ENCODE assay signal across 12 mouse cellular contexts in the genomic region with DNA sequence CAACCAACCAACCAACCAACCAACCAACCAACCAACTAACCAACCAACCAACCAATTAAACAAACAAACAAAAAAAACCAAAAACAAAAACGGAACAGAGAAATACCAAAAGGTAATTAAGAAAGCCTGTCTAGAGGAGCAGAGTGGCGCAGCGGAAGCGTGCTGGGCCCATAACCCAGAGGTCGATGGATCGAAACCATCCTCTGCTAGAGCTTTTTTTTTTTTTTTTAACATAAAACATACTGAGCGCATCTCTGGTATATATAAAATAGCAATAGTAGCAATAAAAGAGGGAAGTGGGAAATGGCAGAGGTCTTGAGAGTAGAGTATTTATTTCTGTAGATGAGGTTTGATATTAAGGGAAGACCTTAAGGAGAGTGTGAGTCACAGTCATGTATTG. TPM values are rescaled to one million over a fixed set of nuclear protein-coding genes. Genes with fewer than 3 reads are reported as not detected.
DNase-seq lines count a peak whose midpoint lies in the region; ATAC-seq and TF ChIP-seq lines count a peak whose summit lies in the region.
"Had no signal": no experiment of that assay in that cellular context is flagged by ENCODE, and none has a peak within 500 bp of the region (broad histone marks: within the 10 kb centered on the region; RNA-seq: fewer than 3 reads in every experiment).

No protein-coding gene starts in this region.

- 0% methylated on average over 7 of the region's 7 CpGs for WGBS in forebrain, embryonic 10.5 days
- 7% methylated on average over 7 of the region's 7 CpGs for WGBS in forebrain, embryonic 13.5 days
- 8% methylated on average over 7 of the region's 7 CpGs for WGBS in neural tube, embryonic 15.5 days
- WGBS in liver, embryonic 11.5 days, result 3% methylated on average over 7 of the region's 7 CpGs
- WGBS in stomach, postnatal 0 days, result 33% methylated on average over 7 of the region's 7 CpGs

- ATAC-seq in forebrain, embryonic 13.5 days, result no peak
- no peak for ATAC-seq in neural tube, embryonic 15.5 days (ENCODE audit: low FRiP score)
- peak; percentile 59 for ATAC-seq in liver, embryonic 11.5 days (replicated peaks; ENCODE audit: low FRiP score)
- ATAC-seq in stomach, postnatal 0 days (ENCODE audit: low FRiP score, low TSS enrichment), result no peak
- ATAC-seq in frontal cortex, adult (ENCODE audit: low TSS enrichment), result no peak

- H3K4me2 ChIP-seq in forebrain, embryonic 13.5 days, result no peak overlapping the region
- no peak overlapping the region for H3K4me2 ChIP-seq in neural tube, embryonic 15.5 days
- peak overlapping the region; percentile 86 for H3K4me2 ChIP-seq in liver, embryonic 11.5 days
- H3K4me2 ChIP-seq in stomach, postnatal 0 days (replicated peaks; ENCODE audit: low read depth), result no peak overlapping the region

- peak overlapping the region; percentile 55 for H3K4me3 ChIP-seq in forebrain, embryonic 10.5 days
- H3K4me3 ChIP-seq in forebrain, embryonic 13.5 days, result no peak overlapping the region
- H3K4me3 ChIP-seq in neural tube, embryonic 15.5 days (replicated peaks), result no peak overlapping the region
- H3K4me3 ChIP-seq in liver, embryonic 11.5 days (ENCODE audit: low read depth, low read length), result peak overlapping the region; percentile 50
- no peak overlapping the region for H3K4me3 ChIP-seq in stomach, postnatal 0 days (ENCODE audit: low read depth, low read length)

- no peak overlapping the region for H3K9ac ChIP-seq in forebrain, embryonic 13.5 days
- no peak overlapping the region for H3K9ac ChIP-seq in neural tube, embryonic 15.5 days (replicated peaks)
- H3K9ac ChIP-seq in liver, embryonic 11.5 days (ENCODE audit: low read depth, low read length), result no peak overlapping the region
- H3K9ac ChIP-seq in stomach, postnatal 0 days (ENCODE audit: low read length), result no peak overlapping the region

- no peak for DNase-seq in forebrain, embryonic 10.5 days (ENCODE audit: extremely low spot score, low spot score)
- DNase-seq in neural tube, embryonic 10.5 days (ENCODE audit: extremely low spot score, low spot score), result peak; percentile 20
- no peak for DNase-seq in liver, embryonic 11.5 days (ENCODE audit: low spot score)
- no peak for DNase-seq in stomach, postnatal 0 days (ENCODE audit: low spot score)
- no peak for DNase-seq in cerebellum, adult 11 months
- DNase-seq: heart, adult 11 months; heart, postnatal 36 days; kidney, postnatal 36 days had no signal

- H3K36me3 ChIP-seq in forebrain, embryonic 10.5 days (replicated peaks), result no peaks in the 10 kb centered on the region
- H3K36me3 ChIP-seq in forebrain, embryonic 13.5 days (ENCODE audit: poor library complexity, severe bottlenecking), result no peaks in the 10 kb centered on the region
- no peaks in the 10 kb centered on the region for H3K36me3 ChIP-seq in neural tube, embryonic 15.5 days
- no peaks in the 10 kb centered on the region for H3K36me3 ChIP-seq in liver, embryonic 11.5 days (ENCODE audit: control insufficient read depth, insufficient read depth, low read length)
- no peaks in the 10 kb centered on the region for H3K36me3 ChIP-seq in stomach, postnatal 0 days (ENCODE audit: control insufficient read depth, insufficient read depth, low read length)

- H3K27me3 ChIP-seq in forebrain, embryonic 10.5 days (ENCODE audit: poor library complexity, severe bottlenecking), result no peaks in the 10 kb centered on the region
- no peaks in the 10 kb centered on the region for H3K27me3 ChIP-seq in forebrain, embryonic 13.5 days
- H3K27me3 ChIP-seq in neural tube, embryonic 15.5 days (replicated peaks), result peaks cover 12% of the 10 kb centered on the region
- H3K27me3 ChIP-seq in liver, embryonic 11.5 days (replicated peaks; ENCODE audit: control insufficient read depth, insufficient read depth, low read length), result no peaks in the 10 kb centered on the region
- no peaks in the 10 kb centered on the region for H3K27me3 ChIP-seq in stomach, postnatal 0 days (ENCODE audit: control insufficient read depth, insufficient read depth, low read length)

- H3K27ac ChIP-seq in forebrain, embryonic 10.5 days, result no peak overlapping the region
- no peak overlapping the region for H3K27ac ChIP-seq in forebrain, embryonic 13.5 days
- no peak overlapping the region for H3K27ac ChIP-seq in neural tube, embryonic 15.5 days (replicated peaks)
- H3K27ac ChIP-seq in liver, embryonic 11.5 days (ENCODE audit: low read depth, low read length), result no peak overlapping the region
- H3K27ac ChIP-seq in stomach, postnatal 0 days (replicated peaks), result no peak overlapping the region

- no peak for TF ChIP-seq CTCF in stomach, postnatal 0 days (IDR thresholded peaks at IDR 0.05; ENCODE audit: low read depth)

- TF ChIP-seq EP300 in stomach, postnatal 0 days (optimal IDR thresholded peaks at IDR 0.05), result peak; percentile 21

- H3K4me1 ChIP-seq in forebrain, embryonic 10.5 days, result peaks cover 58% of the 10 kb centered on the region
- 0 out of 2 replicates have a peak, but pooled peaks cover 11% of the 10 kb centered on the region for H3K4me1 ChIP-seq in forebrain, embryonic 13.5 days
- peaks cover 12% of the 10 kb centered on the region; the same call in 1 of the 2 replicates for H3K4me1 ChIP-seq in neural tube, embryonic 15.5 days
- H3K4me1 ChIP-seq in liver, embryonic 11.5 days (replicated peaks; ENCODE audit: control insufficient read depth, insufficient read depth, low read length), result peaks cover 36% of the 10 kb centered on the region
- 0 out of 2 replicates have a peak, but pooled peaks cover 2% of the 10 kb centered on the region for H3K4me1 ChIP-seq in stomach, postnatal 0 days (replicated peaks; ENCODE audit: control insufficient read depth, insufficient read depth)

- no peaks in the 10 kb centered on the region for H3K9me3 ChIP-seq in forebrain, embryonic 10.5 days
- H3K9me3 ChIP-seq in forebrain, embryonic 13.5 days (replicated peaks), result no peaks in the 10 kb centered on the region
- H3K9me3 ChIP-seq in neural tube, embryonic 15.5 days (replicated peaks), result no peaks in the 10 kb centered on the region
- no peaks in the 10 kb centered on the region for H3K9me3 ChIP-seq in liver, embryonic 11.5 days (ENCODE audit: control insufficient read depth, low read length)
- H3K9me3 ChIP-seq in stomach, postnatal 0 days (ENCODE audit: control insufficient read depth, low read length), result no peaks in the 10 kb centered on the region

RNA-seq across cellular contexts. Expression of a gene that starts 11.3 kb away (rescaled TPM):
- polyA plus RNA-seq in forebrain, embryonic 10.5 days (2016; fragmentation: Nextera tagmentation; extraction: Ambion mirVana), result 0.52 and 0.54 TPM in 2 replicates
- polyA plus RNA-seq in forebrain, embryonic 13.5 days (2015; fragmentation: Nextera tagmentation; extraction: Ambion mirVana), result 0.08 and 0.21 TPM in 2 replicates
- polyA plus RNA-seq in neural tube, embryonic 15.5 days (2015; fragmentation: Nextera tagmentation; extraction: Ambion mirVana), result 0.14 and 0.22 TPM in 2 replicates
- 0.08 and 0.32 TPM in 2 replicates for polyA plus RNA-seq in liver, embryonic 11.5 days (2014; fragmentation: Nextera tagmentation; extraction: Ambion mirVana)
- 0.04 and 0.07 TPM in 2 replicates for polyA plus RNA-seq in stomach, postnatal 0 days (2015; fragmentation: Nextera tagmentation; extraction: Ambion mirVana)

RNA-seq across cellular contexts. Expression of a gene that starts 30.9 kb away (rescaled TPM):
- polyA plus RNA-seq in forebrain, embryonic 10.5 days (2016; fragmentation: Nextera tagmentation; extraction: Ambion mirVana), result 3.8 and 4.0 TPM in 2 replicates
- polyA plus RNA-seq in forebrain, embryonic 13.5 days (2015; fragmentation: Nextera tagmentation; extraction: Ambion mirVana), result 5.2 and 6.4 TPM in 2 replicates
- polyA plus RNA-seq in neural tube, embryonic 15.5 days (2015; fragmentation: Nextera tagmentation; extraction: Ambion mirVana), result 1.5 and 4.5 TPM in 2 replicates
- polyA plus RNA-seq in liver, embryonic 11.5 days (2014; fragmentation: Nextera tagmentation; extraction: Ambion mirVana), result 3.3 and 4.3 TPM in 2 replicates
- polyA plus RNA-seq in stomach, postnatal 0 days (2015; fragmentation: Nextera tagmentation; extraction: Ambion mirVana), result 13.7 and 18.3 TPM in 2 replicates

RNA-seq across cellular contexts. Expression of a gene that starts 33.8 kb away (rescaled TPM):
- 6.7 and 9.5 TPM in 2 replicates for polyA plus RNA-seq in forebrain, embryonic 10.5 days (2016; fragmentation: Nextera tagmentation; extraction: Ambion mirVana)
- 9.5 and 10.0 TPM in 2 replicates for polyA plus RNA-seq in forebrain, embryonic 13.5 days (2015; fragmentation: Nextera tagmentation; extraction: Ambion mirVana)
- 0.77 TPM in 1 of 2 replicates, not detected in the other for polyA plus RNA-seq in neural tube, embryonic 15.5 days (2015; fragmentation: Nextera tagmentation; extraction: Ambion mirVana)
- 1.1 and 5.1 TPM in 2 replicates for polyA plus RNA-seq in liver, embryonic 11.5 days (2014; fragmentation: Nextera tagmentation; extraction: Ambion mirVana)
- polyA plus RNA-seq in stomach, postnatal 0 days (2015; fragmentation: Nextera tagmentation; extraction: Ambion mirVana), result 4.5 and 8.9 TPM in 2 replicates

RNA-seq across cellular contexts. Expression of a gene that starts 34.2 kb away (rescaled TPM):
- polyA plus RNA-seq in forebrain, embryonic 10.5 days (2016; fragmentation: Nextera tagmentation; extraction: Ambion mirVana), result 0.09 TPM in 1 of 2 replicates, not detected in the other
- not detected in 2 replicates for polyA plus RNA-seq in forebrain, embryonic 13.5 days (2015; fragmentation: Nextera tagmentation; extraction: Ambion mirVana)
- 0.15 TPM in 1 of 2 replicates, not detected in the other for polyA plus RNA-seq in neural tube, embryonic 15.5 days (2015; fragmentation: Nextera tagmentation; extraction: Ambion mirVana)
- 1.8 and 2.2 TPM in 2 replicates for polyA plus RNA-seq in liver, embryonic 11.5 days (2014; fragmentation: Nextera tagmentation; extraction: Ambion mirVana)
- polyA plus RNA-seq in stomach, postnatal 0 days (2015; fragmentation: Nextera tagmentation; extraction: Ambion mirVana), result 0.05 TPM in 1 of 2 replicates, not detected in the other
- polyA plus RNA-seq: neural tube, embryonic 11.5 days had no signal

RNA-seq across cellular contexts. Expression of a gene that starts 35.3 kb away (rescaled TPM):
- polyA plus RNA-seq in forebrain, embryonic 10.5 days (2016; fragmentation: Nextera tagmentation; extraction: Ambion mirVana), result 6.3 and 8.1 TPM in 2 replicates
- polyA plus RNA-seq in forebrain, embryonic 13.5 days (2015; fragmentation: Nextera tagmentation; extraction: Ambion mirVana), result 10.0 and 11.6 TPM in 2 replicates
- 0.51 and 0.64 TPM in 2 replicates for polyA plus RNA-seq in neural tube, embryonic 15.5 days (2015; fragmentation: Nextera tagmentation; extraction: Ambion mirVana)
- 5.2 TPM in 2 replicates for polyA plus RNA-seq in liver, embryonic 11.5 days (2014; fragmentation: Nextera tagmentation; extraction: Ambion mirVana)
- polyA plus RNA-seq in stomach, postnatal 0 days (2015; fragmentation: Nextera tagmentation; extraction: Ambion mirVana), result 2.3 and 3.4 TPM in 2 replicates

Comparison
In these comparisons a context has a peak if more than half of its experiments do, and no peak if none do; other contexts are left out.
1. H3K4me3 ChIP-seq: peak in forebrain, embryonic 10.5 days (single experiment) and liver, embryonic 11.5 days (single experiment); none in forebrain, embryonic 13.5 days (single experiment), neural tube, embryonic 15.5 days (single experiment) and stomach, postnatal 0 days (single experiment).